Mouse (Mus musculus) neural tube, embryonic 13.5 days (tissue): ENCODE measurements around the gene Lipc. TPM values are rescaled to one million over a fixed set of nuclear protein-coding genes. Genes with fewer than 3 reads are reported as not detected.

ENCODE experiments used
- ATAC-seq: fragments of 200-750 bp; cut with Nextera tagmentation; 2 replicates; pipeline ENCODE4 v1.8.0; 2017; ENCODE audit warnings: low read depth, mild to moderate bottlenecking, moderate TSS enrichment, moderate library complexity
- H3K27ac ChIP-seq: fragments of 300-500 bp; sonication (generic); replicated peaks from 2 replicates; pipeline ENCODE4 v1.5.1; 2015; ENCODE audit warnings: moderate library complexity, mild to moderate bottlenecking, inconsistent platforms
- H3K27me3 ChIP-seq: fragments of 300-500 bp; sonication (generic); 2 replicates; pipeline ENCODE4 v1.6.1; 2015; ENCODE audit warnings: mild to moderate bottlenecking, inconsistent platforms
- H3K36me3 ChIP-seq: fragments of 300-500 bp; sonication (generic); 2 replicates; pipeline ENCODE4 v1.6.1; 2015; ENCODE audit warnings: mild to moderate bottlenecking, inconsistent platforms
- H3K4me1 ChIP-seq: fragments of 300-500 bp; sonication (generic); replicated peaks from 2 replicates; pipeline ENCODE4 v1.6.1; 2015; ENCODE audit warnings: inconsistent platforms
- H3K4me2 ChIP-seq: fragments of 300-500 bp; sonication (generic); 2 replicates; pipeline ENCODE4 v1.6.1; 2015; ENCODE audit warnings: inconsistent platforms, mild to moderate bottlenecking, moderate library complexity
- H3K4me3 ChIP-seq: fragments of 300-500 bp; sonication (generic); 2 replicates; pipeline ENCODE4 v1.5.1; 2015; ENCODE audit warnings: mild to moderate bottlenecking, inconsistent platforms
- H3K9ac ChIP-seq: fragments of 300-500 bp; sonication (generic); 2 replicates; pipeline ENCODE4 v1.6.1; 2015; ENCODE audit warnings: moderate library complexity, mild to moderate bottlenecking, inconsistent platforms
- H3K9me3 ChIP-seq: fragments of 300-500 bp; sonication (generic); 2 replicates; pipeline ENCODE4 v1.6.1; 2016; ENCODE audit warnings: inconsistent platforms
- WGBS: fragments of 180-500 bp; shearing (Covaris S2); methylation state at CpG from one replicate; pipeline ENCODE4 v1.1.7; 2015; 5-methylcytosine and 5-hydroxymethylcytosine counted together
- polyA plus RNA-seq: library from polyadenylated mRNA; unstranded; fragments of >200 nt; fragmentation: Nextera tagmentation; extraction: Ambion mirVana; gene quantifications from 2 replicates; pipeline ENCODE4 v1.2.1, GENCODE M21; 2015

Gene Lipc
- polyA plus RNA-seq, 1 experiment from 2014 or later = 0.36 TPM

GRCm38 (mm10) chr9:70830844-70831529, 121.0 kb downstream of the Lipc start:
- Histone ChIP-seq H3K4me3 (no peak overlapping the region), H3K9ac (no peak overlapping the region), H3K9me3 (no peaks in the 10 kb centered on the region), H3K4me2 (no peak overlapping the region), H3K27me3 (no peaks in the 10 kb centered on the region), H3K27ac (no peak overlapping the region), H3K4me1 (peaks cover 7% of the 10 kb centered on the region), H3K36me3 (no peaks in the 10 kb centered on the region)
- ATAC-seq = no peak
- 61% methylated on average over 6 of the region's 6 CpGs for WGBS

GRCm38 (mm10) chr9:70829784-70830488, 122.1 kb downstream of the Lipc start:
- no peak overlapping the region for H3K4me3 ChIP-seq
- H3K9me3 ChIP-seq = no peaks in the 10 kb centered on the region
- no peak overlapping the region for H3K4me2 ChIP-seq
- H3K36me3 ChIP-seq = no peaks in the 10 kb centered on the region
- H3K27me3 ChIP-seq = no peaks in the 10 kb centered on the region
- peaks cover 7% of the 10 kb centered on the region for H3K4me1 ChIP-seq
- H3K9ac ChIP-seq = no peak overlapping the region
- no peak overlapping the region for H3K27ac ChIP-seq
- no peak for ATAC-seq
- WGBS = 75% methylated on average over 7 of the region's 7 CpGs

- Histone ChIP-seq H3K9ac (no peak overlapping the region), H3K9me3 (no peaks in the 10 kb centered on the region), H3K4me1 (no peaks in the 10 kb centered on the region), H3K36me3 (no peaks in the 10 kb centered on the region), H3K27me3 (no peaks in the 10 kb centered on the region), H3K4me2 (no peak overlapping the region), H3K27ac (no peak overlapping the region), H3K4me3 (no peak overlapping the region)
- WGBS = 90% methylated on average over 6 of the region's 6 CpGs
- ATAC-seq = no peak
Observed at GRCm38 (mm10) chr9:70827911-70828310, 124.1 kb downstream of the Lipc start.

- no peaks in the 10 kb centered on the region for H3K9me3 ChIP-seq
- no peak overlapping the region for H3K4me2 ChIP-seq
- H3K4me1 ChIP-seq = no peaks in the 10 kb centered on the region
- H3K4me3 ChIP-seq = no peak overlapping the region
- H3K27me3 ChIP-seq = no peaks in the 10 kb centered on the region
- no peaks in the 10 kb centered on the region for H3K36me3 ChIP-seq
- H3K9ac ChIP-seq = no peak overlapping the region
- H3K27ac ChIP-seq = no peak overlapping the region
- WGBS = 89% methylated on average over 3 of the region's 3 CpGs
- ATAC-seq = no peak
Observed at GRCm38 (mm10) chr9:70824103-70824502, 127.9 kb downstream of the Lipc start.

- Histone ChIP-seq H3K4me3 (no peak overlapping the region), H3K9me3 (no peaks in the 10 kb centered on the region), H3K27me3 (no peaks in the 10 kb centered on the region), H3K4me2 (no peak overlapping the region), H3K36me3 (no peaks in the 10 kb centered on the region), H3K9ac (no peak overlapping the region), H3K4me1 (peaks cover 20% of the 10 kb centered on the region), H3K27ac (no peak overlapping the region)
- 81% methylated on average over 14 of the region's 14 CpGs for WGBS
- ATAC-seq = no peak
Observed at GRCm38 (mm10) chr9:70818739-70819138, 133.3 kb downstream of the Lipc start.

GRCm38 (mm10) chr9:70817396-70817795, 134.6 kb downstream of the Lipc start:
- WGBS = 33% methylated on average over 1 of the region's 1 CpGs
- peak overlapping the region; percentile 79 for H3K27ac ChIP-seq
- no peaks in the 10 kb centered on the region for H3K36me3 ChIP-seq
- no peaks in the 10 kb centered on the region for H3K9me3 ChIP-seq
- H3K4me2 ChIP-seq = no peak overlapping the region
- H3K4me1 ChIP-seq = peaks cover 20% of the 10 kb centered on the region
- peak; percentile 44; the same call in 1 of the 2 replicates for ATAC-seq
- H3K4me3 ChIP-seq = no peak overlapping the region
- H3K9ac ChIP-seq = 0 out of 2 replicates have a peak overlapping the region, but pooled peaks have one; percentile 31
- no peaks in the 10 kb centered on the region for H3K27me3 ChIP-seq

GRCm38 (mm10) chr9:70816701-70817305, 135.2 kb downstream of the Lipc start:
- no peak for ATAC-seq
- no peaks in the 10 kb centered on the region for H3K9me3 ChIP-seq
- H3K4me3 ChIP-seq = no peak overlapping the region
- no peaks in the 10 kb centered on the region for H3K27me3 ChIP-seq
- H3K4me2 ChIP-seq = no peak overlapping the region
- no peak overlapping the region for H3K9ac ChIP-seq
- WGBS = 46% methylated on average over 14 of the region's 14 CpGs
- H3K4me1 ChIP-seq = peaks cover 20% of the 10 kb centered on the region
- no peaks in the 10 kb centered on the region for H3K36me3 ChIP-seq
- peak overlapping the region; percentile 79 for H3K27ac ChIP-seq

GRCm38 (mm10) chr9:70812551-70812950, 139.5 kb downstream of the Lipc start:
- Histone ChIP-seq H3K4me1 (peaks cover 16% of the 10 kb centered on the region), H3K9ac (no peak overlapping the region), H3K9me3 (no peaks in the 10 kb centered on the region), H3K4me2 (no peak overlapping the region), H3K27me3 (no peaks in the 10 kb centered on the region), H3K36me3 (no peaks in the 10 kb centered on the region), H3K4me3 (no peak overlapping the region), H3K27ac (no peak overlapping the region)
- 96% methylated on average over 12 of the region's 12 CpGs for WGBS
- ATAC-seq = no peak

GRCm38 (mm10) chr9:70807714-70808113, 144.3 kb downstream of the Lipc start:
- H3K9me3 ChIP-seq = no peaks in the 10 kb centered on the region
- H3K4me1 ChIP-seq = no peaks in the 10 kb centered on the region
- H3K27ac ChIP-seq = no peak overlapping the region
- H3K27me3 ChIP-seq = no peaks in the 10 kb centered on the region
- H3K9ac ChIP-seq = no peak overlapping the region
- H3K36me3 ChIP-seq = no peaks in the 10 kb centered on the region
- no peak overlapping the region for H3K4me2 ChIP-seq
- ATAC-seq = no peak
- no peak overlapping the region for H3K4me3 ChIP-seq
- WGBS = 65% methylated on average over 11 of the region's 11 CpGs

GRCm38 (mm10) chr9:70806069-70806468, 146.0 kb downstream of the Lipc start:
- Histone ChIP-seq H3K4me2 (no peak overlapping the region), H3K27ac (no peak overlapping the region), H3K4me3 (no peak overlapping the region), H3K4me1 (no peaks in the 10 kb centered on the region; the same call in 1 of the 2 replicates), H3K9ac (no peak overlapping the region), H3K9me3 (no peaks in the 10 kb centered on the region), H3K36me3 (no peaks in the 10 kb centered on the region), H3K27me3 (no peaks in the 10 kb centered on the region)
- ATAC-seq = no peak
- 83% methylated on average over 1 of the region's 1 CpGs for WGBS

- Histone ChIP-seq H3K9ac (no peak overlapping the region), H3K4me3 (no peak overlapping the region), H3K27ac (no peak overlapping the region), H3K9me3 (no peaks in the 10 kb centered on the region), H3K36me3 (no peaks in the 10 kb centered on the region), H3K4me1 (no peaks in the 10 kb centered on the region; the same call in 1 of the 2 replicates), H3K27me3 (no peaks in the 10 kb centered on the region), H3K4me2 (no peak overlapping the region)
- WGBS = 71% methylated on average over 3 of the region's 3 CpGs
- no peak for ATAC-seq
Observed at GRCm38 (mm10) chr9:70802816-70803215, 149.2 kb downstream of the Lipc start.

- H3K4me3 ChIP-seq = no peak overlapping the region
- H3K9ac ChIP-seq = no peak overlapping the region
- 84% methylated on average over 3 of the region's 3 CpGs for WGBS
- H3K27ac ChIP-seq = no peak overlapping the region
- H3K36me3 ChIP-seq = no peaks in the 10 kb centered on the region
- no peak overlapping the region for H3K4me2 ChIP-seq
- H3K4me1 ChIP-seq = no peaks in the 10 kb centered on the region; the same call in 1 of the 2 replicates
- H3K9me3 ChIP-seq = no peaks in the 10 kb centered on the region
- no peaks in the 10 kb centered on the region for H3K27me3 ChIP-seq
- no peak for ATAC-seq
Observed at GRCm38 (mm10) chr9:70801761-70802160, 150.3 kb downstream of the Lipc start.
